Mouse (Mus musculus): ENCODE results near the gene Foxi1. TPM values are rescaled to one million over a fixed set of nuclear protein-coding genes. Genes with fewer than 3 reads are reported as not detected.

Foxi1 gene
- polyA plus RNA-seq, 1 experiment from 2014 or later, result 9.3 TPM

DNA sequence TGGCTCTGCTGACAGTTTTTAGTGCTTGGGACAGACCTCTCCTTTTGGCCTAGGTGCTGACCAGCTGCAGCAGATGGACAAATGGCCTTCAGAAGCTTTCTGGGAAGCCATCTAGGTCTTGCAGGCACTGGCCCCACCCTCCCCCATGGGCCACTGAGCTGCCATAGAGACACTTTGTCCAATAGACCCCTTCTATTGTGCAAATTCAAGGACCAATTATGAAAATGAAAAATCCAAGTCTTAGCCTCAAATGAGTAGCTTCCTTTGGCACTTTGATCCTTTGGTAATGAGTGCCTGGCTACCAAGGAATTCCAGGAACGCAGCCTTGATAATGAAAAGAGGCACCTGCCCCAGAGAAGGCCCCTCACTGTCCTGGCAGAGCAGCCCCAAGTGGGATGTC, 36.7 kb downstream of the Foxi1 start:
- Histone ChIP-seq H3K4me2 (replicated peaks; ENCODE audit: low read depth, low read length) (no peak overlapping the region), H3K4me1 (ENCODE audit: control insufficient read depth, insufficient read depth, low read length) (peaks cover 11% of the 10 kb centered on the region), H3K36me3 (ENCODE audit: control insufficient read depth, insufficient read depth, low read length) (no peaks in the 10 kb centered on the region), H3K4me3 (ENCODE audit: low read length) (no peak overlapping the region), H3K27ac (ENCODE audit: low read depth, low read length) (no peak overlapping the region), H3K9me3 (ENCODE audit: control insufficient read depth, low read length) (no peaks in the 10 kb centered on the region), H3K9ac (ENCODE audit: low read depth, low read length) (no peak overlapping the region), H3K27me3 (ENCODE audit: control insufficient read depth, insufficient read depth, low read length) (no peaks in the 10 kb centered on the region)
- WGBS, result 92% methylated on average over 1 of the region's 1 CpGs
- ATAC-seq (ENCODE audit: low FRiP score, low TSS enrichment), result no peak

GRCm38 (mm10) chr11:34169464-34169894, 38.4 kb downstream of the Foxi1 start:
- H3K27me3 ChIP-seq (ENCODE audit: control insufficient read depth, insufficient read depth, low read length), result no peaks in the 10 kb centered on the region
- no peak overlapping the region for H3K9ac ChIP-seq (ENCODE audit: low read depth, low read length)
- H3K36me3 ChIP-seq (ENCODE audit: control insufficient read depth, insufficient read depth, low read length), result no peaks in the 10 kb centered on the region
- H3K27ac ChIP-seq (ENCODE audit: low read depth, low read length), result peak overlapping the region; percentile 30; the same call in 1 of the 2 replicates
- ATAC-seq (ENCODE audit: low FRiP score, low TSS enrichment), result peak; percentile 57
- no peak overlapping the region for H3K4me3 ChIP-seq (ENCODE audit: low read length)
- no peaks in the 10 kb centered on the region for H3K9me3 ChIP-seq (ENCODE audit: control insufficient read depth, low read length)
- no peak overlapping the region for H3K4me2 ChIP-seq (replicated peaks; ENCODE audit: low read depth, low read length)
- WGBS, result 8% methylated on average over 5 of the region's 5 CpGs
- H3K4me1 ChIP-seq (ENCODE audit: control insufficient read depth, insufficient read depth, low read length), result peaks cover 11% of the 10 kb centered on the region

- Histone ChIP-seq H3K9me3 (ENCODE audit: control insufficient read depth, low read length) (peaks cover 4% of the 10 kb centered on the region; the same call in 1 of the 2 replicates), H3K36me3 (ENCODE audit: control insufficient read depth, insufficient read depth, low read length) (no peaks in the 10 kb centered on the region), H3K9ac (ENCODE audit: low read depth, low read length) (no peak overlapping the region), H3K4me3 (ENCODE audit: low read length) (no peak overlapping the region), H3K4me1 (ENCODE audit: control insufficient read depth, insufficient read depth, low read length) (peaks cover 11% of the 10 kb centered on the region), H3K27me3 (ENCODE audit: control insufficient read depth, insufficient read depth, low read length) (no peaks in the 10 kb centered on the region), H3K4me2 (replicated peaks; ENCODE audit: low read depth, low read length) (no peak overlapping the region), H3K27ac (ENCODE audit: low read depth, low read length) (no peak overlapping the region)
- ATAC-seq (ENCODE audit: low FRiP score, low TSS enrichment), result no peak
- WGBS, result 71% methylated on average over 4 of the region's 4 CpGs
These were observed 41.5 kb downstream of the Foxi1 start for GRCm38 (mm10) chr11:34166392-34166791.

DNA sequence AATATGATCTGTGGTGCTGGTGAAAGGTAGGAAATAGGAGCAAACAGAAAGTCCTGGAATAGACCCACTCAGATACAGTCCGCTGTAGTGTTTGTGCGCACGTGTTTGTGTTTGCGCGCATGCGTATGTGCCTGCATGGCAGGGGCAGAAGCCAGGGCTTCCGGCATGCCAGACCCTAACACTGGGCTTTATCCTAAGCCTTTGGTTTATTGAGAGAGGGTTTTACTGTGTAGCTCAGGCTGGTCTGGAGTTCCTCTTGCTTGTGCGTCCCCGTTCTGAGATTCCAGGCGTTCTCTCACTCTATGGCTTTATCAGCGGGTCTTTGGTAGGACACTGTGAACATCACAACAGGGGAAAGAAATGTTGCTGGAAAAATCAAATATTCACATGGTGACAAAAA, 42.6 kb downstream of the Foxi1 start:
- ATAC-seq (ENCODE audit: low FRiP score, low TSS enrichment), result no peak
- Histone ChIP-seq H3K4me2 (replicated peaks; ENCODE audit: low read depth, low read length) (no peak overlapping the region), H3K27me3 (ENCODE audit: control insufficient read depth, insufficient read depth, low read length) (no peaks in the 10 kb centered on the region), H3K36me3 (ENCODE audit: control insufficient read depth, insufficient read depth, low read length) (no peaks in the 10 kb centered on the region), H3K9me3 (ENCODE audit: control insufficient read depth, low read length) (peaks cover 6% of the 10 kb centered on the region; the same call in 1 of the 2 replicates), H3K27ac (ENCODE audit: low read depth, low read length) (no peak overlapping the region), H3K4me1 (ENCODE audit: control insufficient read depth, insufficient read depth, low read length) (peaks cover 11% of the 10 kb centered on the region), H3K4me3 (ENCODE audit: low read length) (no peak overlapping the region), H3K9ac (ENCODE audit: low read depth, low read length) (no peak overlapping the region)
- WGBS, result 97% methylated on average over 11 of the region's 11 CpGs

GRCm38 (mm10) chr11:34158916-34159315, 49.0 kb downstream of the Foxi1 start:
- Histone ChIP-seq H3K36me3 (ENCODE audit: control insufficient read depth, insufficient read depth, low read length) (no peaks in the 10 kb centered on the region), H3K27ac (ENCODE audit: low read depth, low read length) (no peak overlapping the region), H3K4me3 (ENCODE audit: low read length) (no peak overlapping the region), H3K4me2 (replicated peaks; ENCODE audit: low read depth, low read length) (no peak overlapping the region), H3K4me1 (ENCODE audit: control insufficient read depth, insufficient read depth, low read length) (no peaks in the 10 kb centered on the region), H3K27me3 (ENCODE audit: control insufficient read depth, insufficient read depth, low read length) (no peaks in the 10 kb centered on the region), H3K9ac (ENCODE audit: low read depth, low read length) (no peak overlapping the region), H3K9me3 (ENCODE audit: control insufficient read depth, low read length) (peaks cover 6% of the 10 kb centered on the region; the same call in 1 of the 2 replicates)
- ATAC-seq (ENCODE audit: low FRiP score, low TSS enrichment), result no peak
- WGBS, result 72% methylated on average over 9 of the region's 9 CpGs

DNA sequence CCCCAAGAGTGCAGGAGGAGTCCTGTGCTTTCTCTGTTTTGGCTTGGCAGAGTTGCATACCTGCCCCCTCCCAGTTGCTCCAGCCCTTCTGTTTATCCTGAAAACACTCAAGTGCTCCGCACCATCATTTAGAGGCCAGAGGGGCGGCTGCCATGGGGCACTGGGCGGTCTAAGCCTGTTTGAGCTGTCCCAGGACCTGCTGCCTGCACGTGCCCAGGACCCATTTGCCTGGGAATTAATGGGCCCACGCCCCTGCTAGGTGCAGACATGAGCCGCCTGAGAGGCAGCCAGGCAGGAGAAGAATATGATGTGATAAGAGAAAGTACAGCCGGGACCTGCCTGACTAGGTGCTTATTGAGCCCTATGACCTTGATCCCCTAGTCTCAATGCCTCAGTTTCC, 52.7 kb downstream of the Foxi1 start:
- H3K4me2 ChIP-seq (replicated peaks; ENCODE audit: low read depth, low read length), result no peak overlapping the region
- H3K36me3 ChIP-seq (ENCODE audit: control insufficient read depth, insufficient read depth, low read length), result no peaks in the 10 kb centered on the region
- 45% methylated on average over 7 of the region's 7 CpGs for WGBS
- H3K27ac ChIP-seq (ENCODE audit: low read depth, low read length), result no peak overlapping the region
- no peak overlapping the region for H3K4me3 ChIP-seq (ENCODE audit: low read length)
- no peaks in the 10 kb centered on the region for H3K4me1 ChIP-seq (ENCODE audit: control insufficient read depth, insufficient read depth, low read length)
- H3K9me3 ChIP-seq (ENCODE audit: control insufficient read depth, low read length), result no peaks in the 10 kb centered on the region
- ATAC-seq (ENCODE audit: low FRiP score, low TSS enrichment), result peak; percentile 48
- H3K9ac ChIP-seq (ENCODE audit: low read depth, low read length), result no peak overlapping the region
- no peaks in the 10 kb centered on the region for H3K27me3 ChIP-seq (ENCODE audit: control insufficient read depth, insufficient read depth, low read length)

Other genes with a start within 250 kb of the Foxi1 start
- gene Kcnmb1, start 245.1 kb downstream of the Foxi1 start, polyA plus RNA-seq (2014; fragmentation: Nextera tagmentation; extraction: Ambion mirVana), result 0.18 and 0.19 TPM in 2 replicates
- 0.24 and 0.74 TPM in 2 replicates for gene Kcnip1, start 214.9 kb downstream of the Foxi1 start, polyA plus RNA-seq (2014; fragmentation: Nextera tagmentation; extraction: Ambion mirVana)
- gene Lcp2, start 161.2 kb downstream of the Foxi1 start, polyA plus RNA-seq (2014; fragmentation: Nextera tagmentation; extraction: Ambion mirVana), result 1.6 and 1.9 TPM in 2 replicates
- not detected in 2 replicates for gene 4930469K13Rik, start 109.5 kb downstream of the Foxi1 start, polyA plus RNA-seq (2014; fragmentation: Nextera tagmentation; extraction: Ambion mirVana)
- gene Fam196b, start 106.7 kb upstream of the Foxi1 start, polyA plus RNA-seq (2014; fragmentation: Nextera tagmentation; extraction: Ambion mirVana), result 0.24 and 0.46 TPM in 2 replicates